Mouse (Mus musculus): Measurements from ENCODE around the gene Cdipt. TPM values are rescaled to one million over a fixed set of nuclear protein-coding genes. Genes with fewer than 3 reads are reported as not detected.

Gene Cdipt
- polyA plus RNA-seq (2017; shearing (Covaris generic)), result 326 TPM

GRCm38 (mm10) chr7:126975893-126975949 lies at the start of gene Cdipt:
Cdipt (plus strand) TSS chr7:126975914.

GRCm38 (mm10) chr7:126928384-126929037 lies 47.2 kb upstream of the Cdipt start, which contains the start of gene Kctd13:
Kctd13 (plus strand) TSS chr7:126928879.

GRCm38 (mm10) chr7:126949403-126949792 lies 26.3 kb upstream of the Cdipt start, which contains the start of gene Asphd1:
Asphd1 (minus strand) TSS chr7:126949582.

GRCm38 (mm10) chr7:126949793-126950646 lies 25.7 kb upstream of the Cdipt start, which contains the start of gene Sez6l2:
Sez6l2 (plus strand) TSS chr7:126950563.

GRCm38 (mm10) chr7:126975950-126976866 lies 494 bp downstream of the Cdipt start, which contains the start of gene Cdiptos:
Cdiptos (minus strand) TSS chr7:126976098.

GRCm38 (mm10) chr7:127014320-127014719 lies 38.6 kb downstream of the Cdipt start, which contains the start of gene Mvp:
Mvp (minus strand) TSS chr7:127014621.

GRCm38 (mm10) chr7:127016481-127016485 lies 40.6 kb downstream of the Cdipt start, which contains the start of gene Pagr1b:
Pagr1b (minus strand) TSS chr7:127016484.

GRCm38 (mm10) chr7:127016971-127017949 lies 41.5 kb downstream of the Cdipt start, which contains the start of gene Pagr1a:
Pagr1a (minus strand) TSS chr7:127017352.

GRCm38 (mm10) chr7:127020901-127021562 lies 45.3 kb downstream of the Cdipt start, which contains the start of the genes Gm42742 and Prrt2:
Gm42742 (minus strand) TSS chr7:127021097.
Prrt2 (minus strand) TSS chr7:127021211.

GRCm38 (mm10) chr7:127026984-127027726 lies 51.4 kb downstream of the Cdipt start, which contains the start of gene Maz:
Maz (minus strand) TSS chr7:127027037.

Other genes with a start within 250 kb of the Cdipt start
- gene Mapk3, start 216.3 kb upstream of the Cdipt start, polyA plus RNA-seq (2017; shearing (Covaris generic)), result 37.7 TPM
- gene Gdpd3, start 209.6 kb upstream of the Cdipt start, polyA plus RNA-seq (2017; shearing (Covaris generic)), result 1.9 TPM
- gene Ypel3, start 199.0 kb upstream of the Cdipt start, polyA plus RNA-seq (2017; shearing (Covaris generic)), result 201 TPM
- 4.0 TPM for gene Tbx6, start 194.4 kb upstream of the Cdipt start, polyA plus RNA-seq (2017; shearing (Covaris generic))
- 333 TPM for gene Ppp4c, start 183.4 kb upstream of the Cdipt start, polyA plus RNA-seq (2017; shearing (Covaris generic))
- not detected for gene Fam57b, start 178.2 kb upstream of the Cdipt start, polyA plus RNA-seq (2017; shearing (Covaris generic))
- not detected for gene 4930451I11Rik, start 144.3 kb upstream of the Cdipt start, polyA plus RNA-seq (2017; shearing (Covaris generic))
- not detected for gene Doc2a, start 128.5 kb upstream of the Cdipt start, polyA plus RNA-seq (2017; shearing (Covaris generic))
- 10.6 TPM for gene Hirip3, start 113.9 kb upstream of the Cdipt start, polyA plus RNA-seq (2017; shearing (Covaris generic))
- gene Ino80e, start 113.5 kb upstream of the Cdipt start, polyA plus RNA-seq (2017; shearing (Covaris generic)), result 113 TPM
- gene Taok2, start 91.2 kb upstream of the Cdipt start, polyA plus RNA-seq (2017; shearing (Covaris generic)), result 53.3 TPM
- 58.9 TPM for gene Tmem219, start 53.0 kb upstream of the Cdipt start, polyA plus RNA-seq (2017; shearing (Covaris generic))
- 9.7 TPM for gene Kctd13, start 47.0 kb upstream of the Cdipt start, polyA plus RNA-seq (2017; shearing (Covaris generic))
- gene Asphd1, start 26.3 kb upstream of the Cdipt start, polyA plus RNA-seq (2017; shearing (Covaris generic)), result 0.19 TPM
- 0.66 TPM for gene Sez6l2, start 25.4 kb upstream of the Cdipt start, polyA plus RNA-seq (2017; shearing (Covaris generic))
- 2.2 TPM for gene Cdiptos, start 184 bp downstream of the Cdipt start, polyA plus RNA-seq (2017; shearing (Covaris generic))
- 51.3 TPM for gene Mvp, start 38.7 kb downstream of the Cdipt start, polyA plus RNA-seq (2017; shearing (Covaris generic))
- gene Pagr1b, start 40.6 kb downstream of the Cdipt start, polyA plus RNA-seq (2017; shearing (Covaris generic)), result 2.1 TPM
- gene Pagr1a, start 41.4 kb downstream of the Cdipt start, polyA plus RNA-seq (2017; shearing (Covaris generic)), result 148 TPM
- 28.1 TPM for gene Gm42742, start 45.2 kb downstream of the Cdipt start, polyA plus RNA-seq (2017; shearing (Covaris generic))
- gene Prrt2, start 45.3 kb downstream of the Cdipt start, polyA plus RNA-seq (2017; shearing (Covaris generic)), result 17.3 TPM
- 19.6 TPM for gene Maz, start 51.1 kb downstream of the Cdipt start, polyA plus RNA-seq (2017; shearing (Covaris generic))
- 11.8 TPM for gene Kif22, start 66.6 kb downstream of the Cdipt start, polyA plus RNA-seq (2017; shearing (Covaris generic))
- gene Zg16, start 111.4 kb downstream of the Cdipt start, polyA plus RNA-seq (2017; shearing (Covaris generic)), result not detected
- gene AI467606, start 115.4 kb downstream of the Cdipt start, polyA plus RNA-seq (2017; shearing (Covaris generic)), result 452 TPM
- 23.9 TPM for gene Qprt, start 146.3 kb downstream of the Cdipt start, polyA plus RNA-seq (2017; shearing (Covaris generic))
- gene Spn, start 161.9 kb downstream of the Cdipt start, polyA plus RNA-seq (2017; shearing (Covaris generic)), result 84.5 TPM
- 81.8 TPM for gene Cd2bp2, start 220.1 kb downstream of the Cdipt start, polyA plus RNA-seq (2017; shearing (Covaris generic))
- gene Tbc1d10b, start 232.6 kb downstream of the Cdipt start, polyA plus RNA-seq (2017; shearing (Covaris generic)), result 12.7 TPM
- gene Mylpf, start 233.0 kb downstream of the Cdipt start, polyA plus RNA-seq (2017; shearing (Covaris generic)), result 22.7 TPM